Mouse (Mus musculus) bone marrow macrophage, adult 2 months (primary cell): Measurements from ENCODE around the gene Gfer. TPM values are rescaled to one million over a fixed set of nuclear protein-coding genes. Genes with fewer than 3 reads are reported as not detected.
A peak's percentile ranks its signal among the peaks of the same experiment; 100 is the strongest.
"Not testable (repeated sequence)": the region's sequence is repeated elsewhere in the genome, so short reads cannot be mapped to it uniquely, and the experiment has no call there.

Source experiments
- H3K27ac ChIP-seq: 2 replicates; pipeline ENCODE4 v1.5.1; 2012; ENCODE audit warnings: low read depth, low read length; ENCODE audit not compliant: insufficient read depth
- H3K4me1 ChIP-seq: 2 replicates; pipeline ENCODE4 v1.6.1; 2012; ENCODE audit warnings: low read length; ENCODE audit not compliant: control insufficient read depth, insufficient read depth
- H3K4me3 ChIP-seq: 2 replicates; pipeline ENCODE4 v1.5.1; 2012; ENCODE audit warnings: mild to moderate bottlenecking, low read length, moderate library complexity; ENCODE audit not compliant: insufficient read depth
- CTCF ChIP-seq: IDR thresholded peaks from 2 replicates; pipeline ENCODE4 v1.5.1; 2012; ENCODE audit warnings: low read depth, mild to moderate bottlenecking, low read length, moderate library complexity
- POLR2A ChIP-seq: IDR thresholded peaks from 2 replicates; pipeline ENCODE4 v1.6.1; 2012; ENCODE audit warnings: mild to moderate bottlenecking, low read depth, low read length, borderline replicate concordance
- polyA plus RNA-seq: library from polyadenylated mRNA; stranded (reverse); fragments of >200 nt; gene quantifications from 2 replicates; pipeline ENCODE4 v1.2.4, GENCODE M21; 2012; ENCODE audit not compliant: missing spikeins, insufficient read depth, insufficient read length

The Gfer gene
- polyA plus RNA-seq, 1 experiment = 21.6 TPM

GRCm38 (mm10) chr17:24670246-24670844, 25.6 kb downstream of the Gfer start:
- Histone ChIP-seq H3K4me3 (peak overlapping the region; percentile 70), H3K4me1 (peaks cover 33% of the 10 kb centered on the region), H3K27ac (0 out of 2 replicates have a peak overlapping the region, but pooled peaks have one; percentile 5)
- no peak for TF ChIP-seq POLR2A
- TF ChIP-seq CTCF = no peak

GRCm38 (mm10) chr17:24669545-24670245, 26.3 kb downstream of the Gfer start, which contains the start of gene Zfp598:
Gene Zfp598 (plus strand): TSS chr17:24669687.
- TF ChIP-seq CTCF (no peak), POLR2A (no peak)
- H3K27ac ChIP-seq = peak within 1 kb of the TSS; percentile 43
- H3K4me3 ChIP-seq = peak within 1 kb of the TSS; percentile 70
- H3K4me1 ChIP-seq = peaks cover 31% of the 10 kb centered on the region

GRCm38 (mm10) chr17:24669214-24669544, 26.8 kb downstream of the Gfer start:
- H3K4me1 ChIP-seq = peaks cover 26% of the 10 kb centered on the region
- peak overlapping the region; percentile 43 for H3K27ac ChIP-seq
- H3K4me3 ChIP-seq = peak overlapping the region; percentile 70

- Histone ChIP-seq H3K4me1 (peaks cover 19% of the 10 kb centered on the region), H3K4me3 (no peak overlapping the region), H3K27ac (no peak overlapping the region)
- no peak for TF ChIP-seq POLR2A
- peak; percentile 64 for TF ChIP-seq CTCF
These were observed 28.5 kb downstream of the Gfer start for GRCm38 (mm10) chr17:24667416-24667815.

- not testable (repeated sequence) for H3K4me3 ChIP-seq
These were observed 28.9 kb downstream of the Gfer start for GRCm38 (mm10) chr17:24667011-24667410.

GRCm38 (mm10) chr17:24658017-24658758, 37.8 kb downstream of the Gfer start, which contains the start of gene Npw:
Gene Npw (minus strand): TSS chr17:24658457.
- TF ChIP-seq POLR2A (no peak), CTCF (no peak)
- no peak within 1 kb of the TSS for H3K27ac ChIP-seq
- H3K4me3 ChIP-seq = peak within 1 kb of the TSS; percentile 42
- no peaks in the 10 kb centered on the region for H3K4me1 ChIP-seq

More at GRCm38 (mm10) chr17:24667011-24667410, 28.9 kb downstream of the Gfer start:
- not testable (repeated sequence) for H3K27ac ChIP-seq
- H3K4me1 ChIP-seq = peaks cover 17% of the 10 kb centered on the region

GRCm38 (mm10) chr17:24654969-24655368, 41.0 kb downstream of the Gfer start:
- peaks cover 4% of the 10 kb centered on the region; the same call in 1 of the 2 replicates for H3K4me1 ChIP-seq
- TF ChIP-seq POLR2A (no peak), CTCF (no peak)
- H3K4me3 ChIP-seq = no peak overlapping the region
- no peak overlapping the region for H3K27ac ChIP-seq

GRCm38 (mm10) chr17:24653967-24654710, 41.8 kb downstream of the Gfer start:
- no peak overlapping the region for H3K27ac ChIP-seq
- TF ChIP-seq CTCF (peak; percentile 87), POLR2A (no peak)
- H3K4me3 ChIP-seq = peak overlapping the region; percentile 36
- H3K4me1 ChIP-seq = peaks cover 8% of the 10 kb centered on the region

GRCm38 (mm10) chr17:24651835-24652234, 44.1 kb downstream of the Gfer start:
- no peak overlapping the region for H3K4me3 ChIP-seq
- no peak for TF ChIP-seq POLR2A
- no peak for TF ChIP-seq CTCF
- no peak overlapping the region for H3K27ac ChIP-seq
- peaks cover 8% of the 10 kb centered on the region for H3K4me1 ChIP-seq

GRCm38 (mm10) chr17:24650766-24651165, 45.2 kb downstream of the Gfer start:
- Histone ChIP-seq H3K4me3 (no peak overlapping the region), H3K4me1 (peaks cover 8% of the 10 kb centered on the region), H3K27ac (no peak overlapping the region)

More at GRCm38 (mm10) chr17:24650766-24651165, 45.2 kb downstream of the Gfer start:
- TF ChIP-seq CTCF (no peak), POLR2A (no peak)
